Mouse (Mus musculus): ENCODE measurements around the gene Eif4g2. TPM values are rescaled to one million over a fixed set of nuclear protein-coding genes. Genes with fewer than 3 reads are reported as not detected.

The Eif4g2 gene
- 594 TPM for polyA plus RNA-seq (2014; fragmentation: Illumina TruSeq; extraction: RNeasy Lipid Tissue Mini Kit (QIAGEN cat#74804); ENCODE audit: low read depth, low replicate concordance)

DNA sequence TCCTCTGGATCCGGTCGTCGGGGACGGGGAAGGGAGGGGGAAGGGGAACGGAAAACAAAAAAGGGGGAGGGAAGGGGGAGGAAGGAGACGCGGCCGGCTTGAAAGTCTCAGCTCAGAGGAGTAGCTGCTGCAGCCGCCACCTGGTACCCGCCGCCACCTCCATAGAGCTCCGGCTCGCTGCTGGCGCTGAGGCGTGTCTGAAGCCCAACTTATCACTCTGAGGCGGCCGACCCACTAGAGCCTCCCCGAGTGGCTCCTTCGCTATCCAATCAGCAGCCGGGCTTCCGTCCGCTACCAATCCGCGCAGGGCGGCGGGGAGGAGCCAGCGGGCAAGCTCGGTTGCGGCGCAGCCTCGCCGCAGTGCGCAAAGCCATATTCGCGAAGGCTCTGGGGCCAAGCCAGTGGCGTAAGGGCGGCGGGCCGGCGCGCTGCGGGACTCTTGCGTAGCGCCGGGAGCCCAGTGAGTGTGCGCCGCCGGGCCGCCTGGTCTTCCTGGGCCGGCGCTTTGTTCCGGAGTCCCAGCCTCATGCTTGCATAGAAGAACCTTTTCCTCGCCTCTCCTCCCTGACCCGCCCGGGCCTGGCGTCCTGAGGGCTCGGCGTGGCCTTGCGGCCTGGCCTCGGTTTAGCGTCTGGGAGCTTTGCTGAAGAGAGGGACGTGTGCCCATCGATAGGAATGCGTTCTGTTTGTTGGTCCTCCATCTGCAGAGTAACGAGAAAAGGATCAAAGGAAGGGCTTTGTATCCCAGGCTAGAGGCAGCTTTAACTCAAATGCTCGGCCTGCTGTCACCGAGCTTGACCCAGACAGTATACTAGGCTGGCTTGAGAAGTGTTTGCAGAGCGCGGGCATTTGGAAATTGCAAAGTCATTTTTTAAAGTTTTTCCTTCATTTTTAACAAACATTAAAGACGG, at the start of gene Eif4g2:
Eif4g2 (minus strand) TSS at position 209 of the 911 bp plus-strand sequence.

GRCm38 (mm10) chr7:111028281-111029045, 54.4 kb downstream of the Eif4g2 start, which contains the start of gene Ctr9:
TSS of gene Ctr9 (plus strand) at chr7:111028951.

Other genes starting within 250 kb of the Eif4g2 start
- gene Rnf141, start 238.6 kb downstream of the Eif4g2 start, polyA plus RNA-seq (2014; fragmentation: Illumina TruSeq; extraction: RNeasy Lipid Tissue Mini Kit (QIAGEN cat#74804); ENCODE audit: low read depth, low replicate concordance) = 28.9 TPM
- 21.9 TPM for gene Lyve1, start 219.8 kb downstream of the Eif4g2 start, polyA plus RNA-seq (2014; fragmentation: Illumina TruSeq; extraction: RNeasy Lipid Tissue Mini Kit (QIAGEN cat#74804); ENCODE audit: low read depth, low replicate concordance)
- gene Mrvi1, start 100.6 kb downstream of the Eif4g2 start, polyA plus RNA-seq (2014; fragmentation: Illumina TruSeq; extraction: RNeasy Lipid Tissue Mini Kit (QIAGEN cat#74804); ENCODE audit: low read depth, low replicate concordance) = 18.1 TPM
- gene Ctr9, start 54.1 kb downstream of the Eif4g2 start, polyA plus RNA-seq (2014; fragmentation: Illumina TruSeq; extraction: RNeasy Lipid Tissue Mini Kit (QIAGEN cat#74804); ENCODE audit: low read depth, low replicate concordance) = 14.2 TPM

Measured in heart, adult 10 weeks (tissue).